Mouse (Mus musculus) layer of hippocampus, adult 9-10 months (tissue): ENCODE data around the gene Lyzl4.

ENCODE experiments used
- DNase-seq: peaks from one replicate; pipeline ENCODE4 v3.0.0; 2022; ENCODE audit warnings: low spot score

The Lyzl4 gene

DNA sequence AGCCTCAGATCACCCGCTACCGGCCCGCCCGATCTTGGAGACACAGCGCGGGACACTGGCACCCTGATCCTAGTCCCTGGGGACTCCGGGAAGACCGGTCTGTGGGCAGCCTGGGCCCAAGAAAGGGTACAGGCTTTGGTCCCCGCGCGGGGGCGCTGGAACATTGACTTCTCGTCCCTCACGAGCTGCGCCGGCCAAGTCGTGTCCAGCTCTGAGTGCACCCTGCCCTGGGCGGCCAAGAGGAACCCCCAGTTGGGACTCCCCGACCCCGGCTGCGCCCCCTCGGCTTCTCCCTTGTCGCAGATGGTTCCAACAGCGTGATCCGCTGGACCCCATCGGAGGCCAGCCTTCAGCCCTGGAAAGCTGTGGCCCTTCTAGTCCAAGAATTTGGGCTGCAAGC is at the start of gene Lyzl4:
Lyzl4 (minus strand) TSS at position 96 of the 400 bp plus-strand sequence.
- peak; percentile 49 for DNase-seq

DNA sequence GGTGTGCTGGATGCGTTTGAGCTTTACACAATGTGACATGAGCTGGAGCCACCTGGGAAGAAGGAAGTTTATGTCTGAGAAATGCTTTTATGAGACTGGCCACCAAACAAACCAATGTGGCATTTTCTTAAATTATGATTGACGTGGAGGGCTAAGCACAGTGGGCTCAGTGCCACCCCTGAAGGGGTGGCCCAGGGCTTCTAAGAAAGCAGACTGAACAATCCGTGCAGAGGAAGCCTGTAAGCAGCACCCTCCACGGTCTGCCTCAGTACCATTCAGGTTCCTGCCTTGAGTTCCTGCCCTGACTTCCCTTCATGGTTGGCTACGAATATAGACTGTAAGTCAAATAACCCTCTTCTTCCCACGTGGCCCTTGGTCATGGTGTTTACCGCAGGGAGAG is 48.8 kb upstream of the Lyzl4 start:
- no peak for DNase-seq

GRCm38 (mm10) chr9:121690200-121690651 is 48.3 kb upstream of the Lyzl4 start:
- DNase-seq: no peak

DNA sequence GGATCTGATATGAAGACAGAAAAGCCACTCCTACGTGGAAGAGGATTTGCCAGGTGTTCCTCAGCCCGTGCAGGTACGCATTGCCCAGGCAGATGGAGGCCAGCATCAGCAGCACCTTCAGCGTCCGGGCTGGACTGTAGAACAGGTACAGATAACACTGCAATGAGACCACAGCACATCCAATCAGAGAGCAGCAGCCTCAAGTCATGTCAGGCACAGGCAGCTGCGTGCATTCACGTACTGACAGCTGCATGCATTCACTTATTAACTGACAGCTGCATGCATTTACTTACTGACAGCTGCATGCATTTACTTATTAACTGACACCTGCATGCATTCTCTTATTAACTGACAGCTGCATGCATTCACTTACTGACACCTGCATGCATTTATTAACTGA is 42.8 kb upstream of the Lyzl4 start:
- no peak for DNase-seq

GRCm38 (mm10) chr9:121682037-121682680 is 40.3 kb upstream of the Lyzl4 start:
- no peak for DNase-seq

DNA sequence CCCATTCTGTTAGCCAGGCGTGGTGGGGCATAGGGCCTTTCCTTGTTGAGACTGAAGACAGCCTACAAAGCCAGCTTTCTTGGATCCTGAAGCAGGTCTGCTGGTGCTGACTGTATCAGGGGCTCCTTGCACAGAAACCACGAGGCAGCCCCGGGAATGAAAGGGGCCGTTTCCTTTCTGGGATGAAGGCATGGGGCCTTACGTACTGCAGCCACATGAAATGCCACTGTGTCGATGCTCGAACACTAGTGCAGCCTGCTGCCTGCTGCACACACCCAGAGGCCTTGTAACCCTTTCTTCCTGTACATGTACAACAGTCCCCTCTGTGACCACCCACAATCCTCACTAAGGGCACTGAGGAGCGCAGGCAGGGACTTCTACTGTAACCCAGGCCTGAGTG is 39.3 kb upstream of the Lyzl4 start:
- DNase-seq: no peak

DNA sequence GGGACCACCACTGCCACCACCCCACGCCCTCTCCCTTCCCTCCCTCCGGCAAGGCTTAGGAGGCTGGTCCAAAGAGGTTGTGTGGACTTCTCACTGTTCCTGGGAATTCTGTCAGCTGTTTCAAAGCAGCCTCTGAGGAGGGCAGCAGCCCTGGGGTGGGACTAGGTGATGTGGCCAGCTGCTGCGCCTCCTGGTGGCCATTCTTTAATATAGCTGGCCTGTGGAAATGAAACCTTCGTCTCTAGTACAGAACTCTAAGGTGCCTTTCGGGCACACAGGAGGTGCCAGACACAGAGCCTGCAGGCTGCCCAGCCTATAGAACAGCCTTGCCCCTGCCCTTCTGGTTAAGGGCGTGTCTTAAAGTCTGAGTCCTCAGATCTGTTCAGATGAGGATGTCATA is 37.7 kb upstream of the Lyzl4 start:
- DNase-seq: no peak

DNA sequence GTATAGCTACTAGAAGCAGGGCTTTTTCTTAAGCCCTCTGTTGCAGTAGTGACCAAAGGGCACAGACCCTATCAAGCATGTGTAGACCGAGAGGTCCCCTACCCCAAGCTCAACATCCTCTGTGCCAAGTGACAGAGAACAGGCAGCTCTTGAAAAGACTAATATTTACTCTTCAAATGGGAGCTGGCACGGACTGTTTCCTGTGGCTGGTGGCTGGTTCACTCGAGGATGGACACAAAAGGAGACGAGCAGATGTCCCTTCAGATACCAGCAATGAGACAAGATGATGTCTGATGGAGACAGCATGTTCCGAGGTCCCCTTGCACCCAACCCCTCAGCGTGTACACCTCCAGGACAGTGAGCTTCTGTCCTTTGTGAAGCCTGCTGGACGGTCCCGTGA is 35.6 kb upstream of the Lyzl4 start:
- DNase-seq: no peak

DNA sequence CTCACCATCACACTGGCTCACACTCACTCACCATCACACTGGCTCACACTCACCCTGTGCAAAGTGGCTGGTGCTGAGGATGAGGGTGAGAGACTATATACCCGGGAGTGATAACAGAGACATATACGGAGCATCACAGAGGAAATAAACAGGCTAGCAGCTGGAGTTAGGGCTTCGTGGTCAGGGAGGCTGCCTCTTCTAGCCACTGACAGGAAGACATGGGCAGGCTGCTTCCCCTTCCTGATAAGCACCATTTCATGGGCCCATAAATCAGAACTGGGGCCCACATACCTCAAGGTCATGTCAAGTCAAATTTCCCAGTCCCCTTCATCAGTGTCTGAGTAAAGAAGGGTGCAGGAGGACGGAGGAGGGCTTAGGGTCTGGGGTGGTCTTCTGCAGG is 35.2 kb upstream of the Lyzl4 start:
- DNase-seq: no peak

DNA sequence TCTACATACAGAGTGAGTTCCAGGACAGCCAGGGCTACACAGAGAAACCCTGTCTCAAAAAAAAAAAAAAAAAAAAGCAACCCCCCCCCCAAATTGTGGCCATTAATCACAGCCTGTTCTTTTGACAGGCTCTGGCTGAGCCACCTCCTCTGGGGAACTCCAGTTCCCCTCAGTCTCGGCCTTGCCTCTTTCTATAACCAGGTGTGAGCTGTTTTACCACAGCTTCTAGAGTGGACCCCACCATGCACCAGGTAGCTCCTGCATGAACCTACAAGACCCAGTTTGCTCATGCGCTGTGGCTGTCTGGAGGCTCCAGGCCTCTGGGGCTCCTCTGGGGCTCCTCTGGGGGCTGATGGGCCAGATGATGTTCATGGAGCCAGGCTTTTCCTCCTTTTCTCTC is 33.7 kb upstream of the Lyzl4 start:
- DNase-seq: no peak

DNA sequence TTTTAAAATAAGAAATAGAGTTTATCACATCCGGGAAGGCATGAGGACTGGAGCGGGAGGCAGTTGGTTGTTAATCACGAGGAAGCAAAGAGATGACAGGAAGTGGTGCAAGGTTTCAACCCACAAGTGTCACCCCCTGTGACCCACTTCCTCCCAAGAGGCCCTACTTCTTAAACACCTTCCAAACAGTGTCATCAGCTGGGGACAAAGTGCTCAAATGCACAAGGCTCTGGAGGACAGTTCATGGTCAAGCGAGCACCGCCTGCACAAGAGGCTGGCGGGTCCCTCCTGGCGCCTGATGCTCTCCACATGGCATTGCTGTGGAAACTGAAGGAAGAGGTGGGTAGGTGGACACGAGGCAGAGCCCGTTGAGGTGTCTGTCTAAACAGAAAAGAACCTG is 33.1 kb upstream of the Lyzl4 start:
- DNase-seq: no peak

DNA sequence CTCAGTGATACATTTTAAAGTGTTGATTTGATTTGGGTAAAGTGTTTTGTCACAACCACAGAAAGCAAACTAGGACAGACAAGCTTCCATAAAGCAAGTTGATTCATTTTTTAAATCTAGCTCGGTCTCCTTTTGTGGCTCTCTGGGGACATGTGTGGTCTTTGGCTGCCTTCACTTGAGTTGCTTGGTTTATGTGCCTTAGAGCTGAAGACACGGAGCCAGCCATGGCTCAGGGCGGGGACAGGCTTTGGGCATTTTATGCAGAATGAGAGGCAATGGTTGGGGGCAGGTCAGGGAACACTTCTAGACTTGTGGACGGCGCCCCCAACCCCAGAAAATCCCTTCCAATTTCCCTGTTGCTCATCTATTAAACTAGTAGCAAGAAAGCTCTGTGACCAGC is 31.8 kb upstream of the Lyzl4 start:
- no peak for DNase-seq

DNA sequence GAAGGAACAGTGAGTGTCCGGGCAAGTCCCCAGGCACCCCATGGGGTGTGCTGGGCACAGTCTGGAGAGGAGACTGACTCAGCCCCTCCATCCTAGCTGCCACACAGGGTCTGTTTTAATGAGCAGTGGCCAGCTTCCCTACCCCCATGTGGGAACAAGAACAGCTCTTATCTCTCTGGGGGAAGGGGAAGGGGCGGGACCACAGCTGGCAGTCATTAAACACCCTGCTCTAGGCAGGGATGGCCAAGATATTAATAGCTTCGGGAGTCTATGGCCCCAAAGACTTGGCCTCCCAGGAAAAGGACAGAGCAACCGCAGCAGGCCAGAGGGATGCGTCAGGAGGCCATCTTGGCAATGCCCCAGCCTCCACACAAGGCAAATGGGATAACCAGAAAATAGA is 30.4 kb upstream of the Lyzl4 start:
- no peak for DNase-seq

DNA sequence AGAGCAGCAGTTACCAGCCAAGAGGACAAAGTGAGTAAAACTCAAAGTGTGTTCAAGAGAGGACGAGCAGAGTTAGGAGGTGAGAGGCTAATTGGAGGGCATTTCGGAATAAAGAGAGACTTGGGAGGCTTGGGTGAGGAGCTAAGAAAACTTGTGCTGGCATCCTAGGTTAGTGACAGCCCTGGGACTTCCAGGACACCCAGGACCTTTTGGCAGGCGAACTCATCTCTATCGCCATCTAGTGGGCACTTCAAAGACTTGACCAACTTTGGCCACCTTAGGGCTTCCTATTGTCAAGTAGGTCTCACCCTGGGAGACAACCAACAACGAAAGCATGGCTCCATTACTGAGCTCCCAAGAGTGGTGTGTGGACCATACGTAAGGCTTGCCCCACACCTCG is 29.4 kb upstream of the Lyzl4 start:
- DNase-seq: no peak

DNA sequence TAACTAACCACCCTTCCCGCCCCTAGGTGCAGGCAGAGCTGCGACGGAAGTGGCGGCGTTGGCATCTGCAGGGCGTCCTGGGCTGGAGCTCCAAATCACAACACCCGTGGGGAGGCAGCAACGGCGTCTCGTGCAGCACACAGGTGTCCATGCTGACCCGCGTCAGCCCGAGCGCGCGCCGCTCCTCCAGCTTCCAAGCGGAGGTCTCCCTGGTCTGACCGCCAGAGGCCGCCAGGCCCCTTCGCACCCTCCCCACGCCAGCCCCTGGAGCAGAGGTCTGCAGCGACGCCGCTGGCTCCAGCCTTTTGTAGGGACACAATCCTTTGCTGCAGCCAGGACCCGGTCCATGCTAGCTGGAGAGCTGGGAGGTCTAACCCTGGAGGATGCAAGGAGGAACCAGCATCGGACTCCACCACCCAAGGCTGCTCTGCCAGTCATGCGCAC is 27.5 kb upstream of the Lyzl4 start:
- no peak for DNase-seq

GRCm38 (mm10) chr9:121667822-121668221 is 25.9 kb upstream of the Lyzl4 start:
- no peak for DNase-seq

DNA sequence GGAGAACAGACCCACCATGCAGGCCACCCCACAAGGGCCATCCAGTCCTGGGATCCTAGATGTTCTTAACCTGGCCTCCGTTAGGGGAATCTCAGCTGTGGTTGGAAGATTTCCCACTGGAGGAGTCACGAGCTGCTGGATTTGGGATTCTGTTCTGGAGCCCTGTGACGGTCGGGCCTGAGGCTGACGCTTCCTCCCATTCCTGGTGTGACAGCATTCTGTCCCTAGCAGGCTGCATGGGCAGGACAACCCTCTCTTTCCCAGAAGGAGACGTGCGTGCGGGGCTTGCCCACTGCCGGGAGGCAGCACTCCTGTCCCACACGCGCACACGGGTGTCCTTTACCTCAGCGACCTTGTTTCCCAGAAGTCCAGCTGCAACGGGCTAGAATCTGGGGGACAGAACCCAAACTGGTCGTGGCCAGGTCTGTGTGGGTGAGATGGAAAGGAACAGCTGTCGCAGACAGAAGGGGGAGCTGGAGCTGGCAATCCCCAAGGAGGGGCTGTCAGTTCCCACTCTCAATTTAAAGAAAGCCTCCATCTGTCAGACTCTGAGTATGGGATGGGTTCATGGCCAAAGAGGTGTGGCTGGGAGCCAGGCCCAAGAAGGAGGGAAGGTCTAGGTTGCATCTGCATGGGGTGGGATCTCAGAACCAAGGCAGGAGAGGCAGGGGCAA is 25.2 kb upstream of the Lyzl4 start:
- no peak for DNase-seq

- DNase-seq: no peak
Measured at GRCm38 (mm10) chr9:121664104-121664503, 22.2 kb upstream of the Lyzl4 start.

GRCm38 (mm10) chr9:121663467-121663866 is 21.6 kb upstream of the Lyzl4 start:
- no peak for DNase-seq

DNA sequence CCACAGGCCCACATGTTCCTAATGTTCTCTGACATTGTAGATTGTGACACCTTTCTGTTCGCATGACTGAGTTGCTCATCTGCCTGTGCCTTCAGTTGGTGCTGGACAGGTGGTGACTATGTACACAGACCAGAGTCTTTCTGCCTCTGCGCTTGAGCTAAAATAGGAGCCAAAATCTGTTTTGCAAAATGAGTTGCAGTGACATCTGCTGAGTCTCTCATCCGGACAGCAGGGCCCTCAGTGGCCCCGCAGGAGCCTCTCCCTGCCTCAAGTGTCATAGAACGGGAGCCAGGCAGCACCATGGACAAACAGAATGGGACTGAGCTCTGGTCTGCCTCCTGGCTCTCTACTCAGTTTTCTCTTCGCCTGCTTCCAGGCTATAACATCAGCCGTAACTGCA is 17.9 kb upstream of the Lyzl4 start:
- no peak for DNase-seq

GRCm38 (mm10) chr9:121658248-121658647 is 16.4 kb upstream of the Lyzl4 start:
- no peak for DNase-seq

DNA sequence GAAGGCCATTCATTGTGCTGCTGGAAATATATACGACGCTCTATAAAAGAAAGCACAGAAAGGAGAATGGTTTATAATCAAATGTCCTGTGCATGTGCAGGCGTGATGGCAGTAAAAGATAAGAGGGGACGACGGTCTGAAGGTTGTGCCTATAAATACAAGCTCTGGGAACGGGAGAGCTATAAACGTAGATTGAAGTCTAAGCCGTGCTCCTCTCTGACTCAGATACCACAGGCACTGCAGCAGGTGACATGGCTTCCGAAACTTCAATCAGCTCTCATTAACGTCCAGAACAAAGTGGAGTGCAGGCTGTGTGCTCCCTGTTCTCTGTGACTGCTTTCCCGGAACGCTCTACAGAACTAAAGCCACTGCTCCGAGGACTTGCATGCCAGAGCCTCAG is 15.2 kb upstream of the Lyzl4 start:
- DNase-seq: no peak

GRCm38 (mm10) chr9:121656322-121656721 is 14.4 kb upstream of the Lyzl4 start:
- no peak for DNase-seq

GRCm38 (mm10) chr9:121653668-121654067 is 11.8 kb upstream of the Lyzl4 start:
- no peak for DNase-seq
